Mouse (Mus musculus) MN1 (cell line): ENCODE results near the gene Amdhd2.

ENCODE experiments used
- DNase-seq: peaks from one replicate; pipeline ENCODE4 v3.0.0-alpha.2; 2016; ENCODE audit warnings: low spot score

Amdhd2 gene

DNA sequence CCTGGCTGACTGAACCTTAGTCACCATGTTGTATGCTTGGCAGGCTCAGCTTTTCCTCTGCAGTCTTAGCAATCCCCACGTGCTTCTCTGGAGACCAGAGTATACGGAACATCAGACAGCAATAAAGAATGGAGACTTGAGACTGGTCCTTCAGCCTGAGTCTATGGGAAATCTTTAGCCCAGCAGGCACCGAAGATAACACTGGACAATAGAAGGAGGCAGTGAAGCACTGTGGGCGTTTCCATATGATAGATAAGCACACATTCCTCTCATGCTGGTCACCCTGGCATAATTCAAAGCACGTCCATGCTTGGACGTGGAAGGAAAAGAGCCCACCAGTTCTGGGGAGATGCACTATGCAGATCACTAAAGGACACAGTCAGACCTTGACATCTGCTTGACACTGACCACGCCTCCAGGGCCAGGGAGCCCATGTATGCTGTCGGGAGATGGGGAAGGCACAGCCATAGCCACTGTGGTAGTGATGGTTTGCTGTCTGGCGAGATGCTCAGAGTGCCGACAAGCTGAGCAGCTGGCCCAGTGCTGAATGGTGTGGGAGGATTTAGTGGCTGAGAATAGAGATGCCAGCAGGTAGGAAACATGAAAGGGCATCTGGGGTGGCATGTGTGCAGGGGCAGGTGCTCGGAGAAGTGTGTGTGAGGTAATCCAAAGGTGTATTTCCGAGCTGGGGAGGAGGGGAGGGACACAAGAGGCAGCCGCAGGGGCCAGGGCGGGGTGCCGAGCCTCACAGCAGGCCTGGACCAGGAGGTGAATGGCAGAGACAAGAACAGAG lies 33.7 kb upstream of the Amdhd2 start:
- no peak for DNase-seq

DNA sequence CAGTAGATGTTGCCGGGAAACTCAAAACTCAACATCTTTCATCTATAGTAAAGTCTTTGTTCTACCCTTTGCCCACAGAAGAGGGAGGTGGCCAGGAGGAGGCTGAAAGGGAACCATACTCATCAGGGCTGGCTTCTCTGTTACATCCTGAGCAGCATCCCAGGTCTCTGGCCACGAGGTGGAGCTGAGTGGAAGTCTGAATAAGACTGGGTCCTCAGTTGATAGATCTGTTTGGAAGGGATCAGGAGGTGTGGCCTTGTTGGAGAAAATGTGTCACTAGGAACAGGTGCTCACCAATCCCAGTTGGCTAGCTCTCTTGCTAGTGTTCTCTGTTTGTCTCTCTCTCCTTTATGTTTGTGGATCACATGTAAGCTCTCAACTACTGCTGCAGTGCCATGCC lies 31.8 kb upstream of the Amdhd2 start:
- no peak for DNase-seq

DNA sequence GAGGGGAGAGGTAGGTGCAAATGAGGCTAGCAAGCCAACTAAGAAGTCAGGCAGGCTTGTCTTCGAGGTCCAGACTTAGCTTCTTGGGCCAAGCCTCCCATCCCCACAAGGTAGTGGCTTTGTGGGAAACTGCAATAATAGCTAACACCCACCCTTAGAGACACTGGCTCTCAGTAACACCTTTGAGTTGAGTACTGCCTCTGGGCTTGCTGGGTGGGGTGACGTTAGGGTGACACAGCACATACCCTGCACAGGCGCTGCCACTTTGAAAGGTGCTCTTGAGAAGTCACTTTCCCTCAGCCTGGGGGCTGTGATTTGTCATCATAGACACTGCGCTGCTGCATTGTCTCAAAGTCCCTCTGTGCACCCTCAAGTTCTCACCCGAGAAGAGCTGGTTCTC lies 30.2 kb upstream of the Amdhd2 start:
- DNase-seq = no peak

DNA sequence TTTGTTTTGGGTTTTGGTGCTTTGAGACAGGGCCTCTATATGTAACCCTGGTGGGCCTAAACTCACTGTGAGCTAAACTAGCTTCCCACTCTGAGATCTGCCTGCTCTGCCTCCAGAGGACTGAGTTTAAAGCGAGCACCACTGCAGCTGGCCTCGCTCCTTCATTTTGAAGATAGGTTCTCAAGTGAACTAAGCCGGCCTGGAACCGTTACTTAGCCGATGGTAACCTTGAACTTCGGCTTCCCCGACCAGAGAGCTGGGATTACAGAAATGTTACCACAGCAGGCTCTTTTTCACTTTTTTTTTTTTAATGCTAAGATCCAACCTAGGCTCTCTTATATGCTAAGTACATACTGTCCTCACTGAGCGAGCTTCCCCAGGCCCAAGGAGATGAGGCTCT lies 29.7 kb upstream of the Amdhd2 start:
- no peak for DNase-seq

DNA sequence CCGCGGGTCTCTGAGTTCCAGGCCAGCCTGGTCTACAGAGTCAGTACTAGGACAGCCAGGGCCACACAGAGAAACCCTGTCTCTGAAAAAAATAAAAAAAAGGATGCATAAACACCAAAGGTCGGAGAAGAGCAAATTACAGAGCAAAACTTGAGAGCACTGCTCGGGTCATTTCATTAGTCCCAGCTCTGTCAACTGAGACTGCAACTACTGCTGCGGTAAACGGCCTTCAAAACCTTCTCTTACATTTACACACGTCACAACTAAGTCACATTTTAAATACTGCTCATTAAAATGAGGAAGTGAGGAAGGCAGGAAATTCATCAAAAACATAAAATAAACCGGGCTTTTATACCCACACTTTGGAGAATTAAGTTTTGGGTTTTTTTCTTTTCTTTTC lies 29.3 kb upstream of the Amdhd2 start:
- no peak for DNase-seq

DNA sequence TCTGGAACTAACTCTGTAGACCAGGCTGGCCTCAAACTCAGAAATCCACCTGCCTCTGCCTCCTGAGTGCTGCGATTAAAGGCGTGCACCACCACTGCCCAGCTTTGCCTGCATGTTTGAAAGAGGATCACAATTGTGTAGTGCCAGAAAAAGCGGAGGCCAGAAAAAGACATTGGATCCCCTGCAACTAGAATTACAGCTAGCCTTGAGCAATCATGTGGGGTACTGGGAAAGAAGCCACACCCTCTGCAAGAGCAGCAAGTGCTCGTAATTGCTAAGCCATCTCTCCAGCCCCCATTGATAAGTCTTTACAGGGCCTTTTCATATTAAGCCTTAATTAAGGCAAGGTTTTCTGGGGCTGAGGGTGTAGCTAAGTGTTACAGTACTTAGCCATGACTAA lies 27.9 kb upstream of the Amdhd2 start:
- DNase-seq = no peak

DNA sequence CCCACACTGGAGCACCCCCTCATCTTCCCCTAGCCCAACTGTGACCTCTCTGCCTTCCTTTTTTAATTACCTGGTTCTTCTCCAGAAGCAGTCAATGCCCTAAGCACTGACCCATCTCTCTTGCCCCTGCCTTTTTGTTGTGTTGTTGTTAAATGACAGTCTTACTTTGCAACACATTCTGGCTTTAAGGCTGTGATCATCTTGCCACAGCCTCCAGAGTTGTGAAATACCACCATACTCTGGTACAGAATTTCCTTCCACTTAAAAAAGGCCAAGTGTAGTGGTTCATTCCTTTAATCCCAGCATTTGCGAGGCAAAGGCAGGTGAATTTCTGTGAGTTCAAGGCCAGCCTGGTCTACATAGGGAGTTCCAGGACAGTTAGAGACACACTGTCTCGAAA lies 27.4 kb upstream of the Amdhd2 start:
- no peak for DNase-seq

DNA sequence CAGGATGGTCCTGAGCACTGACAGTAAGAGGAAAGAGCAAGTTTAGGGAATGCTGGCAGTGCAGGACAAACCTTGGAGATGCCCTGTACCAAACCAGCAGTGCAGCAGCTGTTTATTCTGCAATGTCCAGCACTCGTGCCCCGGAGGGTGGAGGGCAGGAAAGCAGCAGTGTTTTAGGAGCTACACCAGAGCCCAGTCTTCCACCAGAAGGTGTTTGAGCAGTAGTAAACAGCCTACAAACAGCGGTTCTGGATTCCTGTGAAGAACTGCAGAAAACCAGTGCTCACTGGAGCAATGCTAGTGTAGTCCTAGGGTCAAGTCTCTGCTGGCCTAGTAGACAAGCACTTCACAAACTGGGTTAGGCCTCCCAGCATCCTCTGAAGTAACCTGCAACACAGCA lies 10.7 kb upstream of the Amdhd2 start:
- DNase-seq = no peak

DNA sequence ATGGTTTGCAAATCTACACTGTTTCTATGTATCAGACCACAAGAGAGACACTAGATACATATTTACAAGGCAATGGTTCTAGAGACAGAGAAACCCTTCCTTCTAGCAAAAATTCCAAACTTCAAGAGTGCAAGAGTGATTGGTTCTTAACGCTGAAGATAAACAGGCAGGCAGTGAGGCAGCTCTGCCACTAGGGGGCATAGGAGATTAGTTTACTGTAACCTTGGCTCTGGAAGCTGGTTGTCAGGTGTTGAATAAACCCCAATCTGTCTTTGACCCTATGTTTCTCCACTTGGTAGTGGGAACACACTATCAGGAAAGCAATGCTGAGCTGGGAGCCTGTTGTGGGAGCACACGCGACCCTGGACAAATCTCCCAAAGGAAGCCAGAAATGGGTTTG lies 9.9 kb upstream of the Amdhd2 start:
- peak; percentile 83 for DNase-seq

DNA sequence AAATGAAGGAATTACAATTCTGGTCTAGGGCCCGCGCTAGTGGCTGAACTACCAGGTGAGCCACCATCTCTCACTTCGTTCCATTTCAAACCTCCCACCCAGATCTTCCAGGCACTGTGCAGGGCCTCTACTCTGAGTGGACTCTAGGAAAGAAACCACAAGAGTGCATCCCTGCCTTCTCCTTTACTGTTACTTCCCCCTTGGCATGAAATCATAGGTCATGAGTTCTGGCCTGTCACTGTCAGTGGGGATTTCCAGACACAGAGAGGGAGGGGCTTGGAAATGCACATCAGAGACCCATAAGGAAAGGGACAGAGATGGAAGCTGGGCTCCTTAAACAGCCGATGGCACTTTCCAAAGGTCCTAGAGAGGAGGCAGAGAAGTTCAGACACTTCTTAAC lies 8.2 kb upstream of the Amdhd2 start:
- DNase-seq = no peak

DNA sequence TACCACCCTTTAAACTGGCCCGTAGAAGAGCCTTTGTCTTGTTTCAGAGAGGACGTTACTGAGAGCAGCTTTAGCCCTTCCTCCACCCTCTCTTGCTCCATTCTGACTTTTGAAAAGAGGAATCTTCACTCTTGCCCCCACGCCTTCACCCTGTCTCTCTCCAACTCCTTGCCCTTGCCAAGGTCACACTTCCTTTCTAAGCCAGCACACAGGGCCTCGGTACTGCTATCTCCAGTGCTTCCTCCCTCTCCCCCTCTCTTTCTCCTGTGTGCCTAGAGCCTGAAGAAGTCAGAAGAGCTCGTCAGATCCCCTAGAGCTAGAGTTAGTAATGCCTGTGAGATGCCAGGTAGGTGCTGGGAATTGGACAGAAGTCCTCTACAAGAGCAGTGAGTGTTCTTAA lies 7.2 kb upstream of the Amdhd2 start:
- no peak for DNase-seq

DNA sequence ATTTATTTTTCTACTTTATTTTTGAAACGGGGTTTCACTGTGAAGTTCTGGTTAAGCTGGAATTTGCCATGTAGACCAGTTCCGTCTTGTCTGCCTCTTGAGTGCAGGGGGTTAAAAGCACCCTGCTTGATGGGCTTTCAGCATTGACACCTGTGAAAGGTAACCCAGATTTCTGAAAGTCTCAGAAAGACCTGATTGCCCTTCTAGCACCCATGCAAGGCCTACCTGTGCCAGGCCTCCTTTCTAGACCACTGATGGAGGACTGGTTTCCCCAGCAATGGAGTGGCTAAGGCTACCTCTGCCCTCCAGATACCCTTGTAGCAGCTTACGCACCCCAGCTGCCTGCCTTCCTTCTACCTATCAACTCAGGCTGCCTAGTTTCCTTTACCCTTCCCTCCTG lies 6.6 kb upstream of the Amdhd2 start:
- DNase-seq = no peak

DNA sequence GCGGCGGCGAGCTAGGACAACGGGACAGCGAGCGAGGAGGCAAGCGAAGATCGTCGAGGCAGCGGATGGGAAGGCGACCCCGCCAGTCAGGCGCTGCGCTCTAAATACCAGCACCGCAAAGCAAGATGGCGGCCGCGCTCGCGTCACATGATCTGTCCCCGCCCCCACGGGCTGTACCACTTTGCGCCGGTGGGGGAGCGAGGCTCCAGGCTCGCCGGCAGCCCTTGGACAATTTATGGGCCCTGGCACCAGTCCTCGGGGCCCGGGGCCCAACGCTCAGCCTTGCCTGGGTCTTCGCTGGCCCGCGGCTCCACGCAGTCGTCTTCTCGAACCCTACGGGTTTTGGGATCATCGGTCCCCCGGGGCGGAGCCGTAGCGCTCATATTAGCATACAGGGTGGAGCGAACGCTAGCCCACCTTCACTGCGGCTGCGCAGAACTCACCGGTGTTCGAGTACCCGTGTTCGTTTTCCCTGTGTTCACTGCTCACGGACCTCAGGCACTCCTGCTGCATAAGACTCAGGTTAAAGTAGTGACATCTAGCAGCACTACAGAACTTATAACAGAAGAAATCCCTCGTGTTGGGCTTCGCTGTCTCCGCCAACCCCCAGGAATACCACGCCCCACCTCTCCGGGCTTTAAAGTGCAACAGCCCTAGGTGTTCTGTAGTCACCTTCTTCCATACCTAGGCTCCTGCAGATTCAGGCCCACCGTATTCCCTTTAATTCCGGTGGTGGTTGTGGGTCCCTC lies 5.9 kb upstream of the Amdhd2 start, which contains the start of gene Atp6v0c:
Gene Atp6v0c (minus strand): TSS at position 386 of the 749 bp plus-strand sequence.
- DNase-seq = peak; percentile 96

DNA sequence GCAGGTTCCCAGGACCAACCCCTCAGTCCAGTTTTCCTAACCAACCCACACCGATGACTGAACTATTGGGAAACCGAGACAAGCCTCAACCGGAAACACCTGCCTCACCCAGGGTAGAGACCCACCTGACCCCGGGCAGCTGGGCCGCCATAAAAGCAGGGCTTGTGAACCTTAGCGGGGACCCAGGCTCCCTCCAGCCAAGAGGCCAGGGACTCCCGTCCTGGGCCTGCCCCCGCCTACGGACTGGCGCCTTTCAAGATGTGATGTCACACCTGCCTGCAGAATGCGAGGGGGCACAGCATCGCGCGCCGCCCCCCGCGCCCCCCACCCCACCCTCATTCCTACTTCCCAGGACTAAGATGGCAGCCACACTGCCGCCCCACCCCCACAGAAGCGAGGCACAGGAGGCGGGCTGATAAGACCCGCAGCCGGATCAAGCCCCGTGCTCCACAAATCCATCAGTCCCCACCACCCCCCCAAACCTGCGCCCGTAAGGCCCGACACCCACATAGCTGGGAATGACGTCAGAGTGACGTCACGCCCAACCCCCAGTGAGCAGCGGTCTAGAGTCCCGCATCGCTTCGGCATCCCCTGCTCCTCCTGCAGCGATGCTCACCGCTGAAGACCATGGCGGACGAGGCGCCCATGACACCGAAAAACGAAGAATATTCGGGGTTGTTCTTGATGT lies 5.2 kb upstream of the Amdhd2 start:
- DNase-seq = peak; percentile 71

DNA sequence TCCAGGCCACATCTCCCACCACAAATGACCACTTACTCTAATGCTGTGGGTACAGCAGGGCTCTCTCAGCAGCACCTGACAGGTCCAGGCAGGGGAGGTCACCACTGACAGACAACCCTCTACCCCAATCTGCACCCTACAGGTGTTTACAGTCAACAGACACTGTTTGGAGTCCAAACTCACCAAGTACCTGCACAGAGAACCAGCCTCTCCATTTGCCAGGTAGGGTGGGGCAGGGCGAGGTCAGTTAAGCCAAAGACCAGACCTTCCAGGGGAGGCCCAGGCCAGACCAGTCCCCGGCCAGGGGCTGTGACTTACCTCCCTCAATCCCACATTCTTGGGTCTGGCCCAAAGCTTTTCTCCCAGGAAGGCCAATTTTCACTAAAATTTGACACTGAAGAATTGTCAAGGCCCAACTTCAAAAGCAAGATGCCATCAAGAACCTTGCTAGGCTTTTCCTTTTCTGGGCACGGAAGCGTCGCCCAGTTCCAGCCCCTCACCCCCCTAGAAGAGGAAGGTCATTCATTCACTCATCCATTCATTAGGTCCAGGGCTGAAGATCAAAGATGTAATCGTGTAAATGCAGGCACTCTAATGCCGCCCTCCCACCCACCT lies 4.4 kb upstream of the Amdhd2 start:
- peak; percentile 23 for DNase-seq

DNA sequence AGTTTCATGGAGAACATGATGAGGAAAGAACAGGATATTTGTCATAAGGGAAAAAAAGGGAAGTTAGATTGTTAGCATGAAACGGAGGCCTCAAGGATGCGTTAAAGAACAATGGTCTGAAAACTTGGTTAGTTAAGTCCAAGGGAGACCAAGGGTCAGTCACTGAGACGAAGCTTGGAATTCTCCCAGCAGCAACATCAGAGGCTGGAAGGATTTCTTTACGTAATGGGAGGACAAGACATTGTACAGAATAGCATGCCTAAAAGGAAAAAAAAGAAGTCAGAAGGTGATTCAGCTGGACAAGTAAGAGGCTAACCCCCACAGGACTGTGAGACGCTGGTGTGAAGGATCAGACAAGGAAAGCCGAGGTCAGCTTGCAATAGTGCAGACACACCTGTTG lies 3.6 kb upstream of the Amdhd2 start:
- no peak for DNase-seq

DNA sequence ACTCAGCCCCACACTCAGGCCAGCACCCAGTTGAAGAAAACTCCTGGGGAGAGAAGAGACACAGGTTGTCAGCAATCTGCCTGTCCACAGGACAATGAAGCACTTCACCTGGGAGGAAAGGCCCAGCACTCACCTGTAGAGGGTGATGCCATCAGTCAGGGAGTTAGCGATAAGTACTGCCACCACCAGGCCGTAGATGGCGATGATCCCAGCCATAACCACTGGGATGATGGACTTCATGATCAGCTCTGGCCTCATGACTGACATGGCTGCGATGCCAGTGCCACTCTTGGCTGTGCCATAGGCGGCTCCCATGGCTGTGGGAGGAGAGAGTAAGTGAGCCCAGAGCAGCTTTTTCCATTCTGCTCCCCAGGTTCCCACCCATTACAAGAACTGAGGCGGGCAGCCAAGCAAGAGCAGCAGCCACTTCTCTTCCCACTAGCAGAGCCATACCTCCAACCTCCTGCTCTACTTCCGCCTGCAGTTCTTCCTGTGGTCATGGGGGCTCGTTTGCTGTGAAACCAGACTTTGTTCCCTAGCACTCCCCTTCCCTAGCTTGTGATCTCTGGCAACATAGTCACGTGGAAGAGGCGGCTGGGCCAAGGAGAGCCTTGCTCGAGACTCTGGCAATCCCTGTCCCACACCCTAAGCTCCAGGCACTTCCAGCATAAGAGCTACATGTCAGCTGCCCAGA lies 1.1 kb upstream of the Amdhd2 start:
- DNase-seq = peak; percentile 38

DNA sequence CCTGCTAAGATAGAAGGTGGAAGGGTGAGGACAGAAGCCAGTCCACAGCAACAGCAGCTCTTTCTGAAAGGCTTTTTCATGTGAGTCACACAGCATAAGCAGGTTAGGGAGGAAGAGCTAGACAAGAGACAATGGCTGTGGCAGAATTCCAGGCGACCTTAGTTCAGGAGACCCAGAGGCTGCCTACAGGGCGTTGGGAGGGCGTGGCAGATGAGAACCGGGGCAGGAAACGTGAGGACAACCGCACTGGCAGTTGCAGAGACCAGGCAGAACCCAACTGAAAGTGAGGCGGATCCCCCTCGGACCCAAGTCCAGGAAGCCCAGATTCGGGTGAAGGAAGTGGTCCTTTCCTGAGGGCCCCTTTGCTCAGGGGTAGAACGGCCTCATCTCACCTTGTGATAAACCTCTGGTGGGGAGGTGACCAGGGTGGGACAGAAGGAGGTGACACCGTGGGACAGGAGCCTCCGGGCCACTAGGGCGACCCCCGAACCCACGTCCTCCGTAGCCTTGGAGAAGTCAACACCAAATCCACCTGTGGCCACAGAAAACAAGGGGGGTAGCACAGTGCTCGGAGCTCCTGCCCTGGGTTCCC lies 886 bp downstream of the Amdhd2 start:
- DNase-seq = peak; percentile 79

DNA sequence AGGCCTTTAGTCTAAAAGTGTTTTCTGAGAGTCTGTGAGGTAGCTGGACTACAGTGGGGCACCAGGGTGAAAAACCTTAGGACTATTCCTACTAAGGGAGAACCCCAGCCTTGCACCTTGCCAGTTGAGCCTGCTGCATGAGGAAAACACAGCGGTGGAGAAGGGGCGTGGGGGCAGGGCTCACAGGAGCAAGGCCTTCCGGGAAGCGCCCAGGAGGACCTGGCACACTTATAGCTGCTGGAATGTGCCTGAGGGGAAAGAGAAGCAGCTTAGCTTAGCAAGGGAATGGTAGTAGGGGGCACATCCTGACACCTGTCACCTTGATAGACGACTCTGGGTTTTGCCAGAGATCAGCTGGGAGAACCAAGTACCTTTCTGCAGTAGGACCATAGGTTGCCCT lies 2.1 kb downstream of the Amdhd2 start:
- DNase-seq = no peak

DNA sequence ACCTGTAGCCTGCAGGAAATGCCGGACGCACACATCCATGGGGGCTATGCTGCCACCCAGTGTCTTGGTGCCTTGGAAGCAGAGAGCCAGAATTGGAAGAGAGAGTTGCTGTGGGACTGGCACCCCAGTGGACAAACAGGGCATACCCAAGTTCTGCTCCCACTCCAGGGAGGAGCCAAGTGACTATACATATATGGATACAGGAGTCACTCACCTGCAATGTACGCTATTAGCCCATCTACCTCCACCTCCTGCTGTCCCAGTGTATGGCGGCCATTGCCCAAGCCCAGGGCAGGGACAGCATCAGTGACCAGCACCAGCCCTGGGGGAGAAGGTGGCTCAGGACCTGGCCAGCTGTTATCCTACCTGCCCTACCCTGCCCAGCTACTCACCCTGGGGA lies 6.0 kb downstream of the Amdhd2 start:
- no peak for DNase-seq

DNA sequence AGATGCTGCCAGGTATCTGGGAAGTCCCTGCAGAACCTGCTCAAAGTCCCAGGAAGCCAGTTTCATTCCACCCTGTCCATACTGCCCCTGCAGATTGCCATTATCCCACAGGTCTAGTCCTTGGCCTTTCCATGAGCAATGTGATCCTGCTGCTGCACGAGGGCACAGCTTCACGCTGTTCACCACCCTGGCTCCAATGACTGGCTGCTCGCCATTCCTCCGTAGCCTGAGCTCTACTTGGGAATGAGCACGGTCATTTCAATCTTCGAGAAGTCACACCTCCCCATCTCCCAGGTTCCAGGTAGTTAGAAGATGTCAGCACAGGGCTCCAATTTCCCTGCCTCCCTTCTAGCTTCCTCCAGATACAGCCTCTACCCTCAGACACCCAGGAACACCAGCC lies 6.4 kb downstream of the Amdhd2 start:
- DNase-seq = no peak

DNA sequence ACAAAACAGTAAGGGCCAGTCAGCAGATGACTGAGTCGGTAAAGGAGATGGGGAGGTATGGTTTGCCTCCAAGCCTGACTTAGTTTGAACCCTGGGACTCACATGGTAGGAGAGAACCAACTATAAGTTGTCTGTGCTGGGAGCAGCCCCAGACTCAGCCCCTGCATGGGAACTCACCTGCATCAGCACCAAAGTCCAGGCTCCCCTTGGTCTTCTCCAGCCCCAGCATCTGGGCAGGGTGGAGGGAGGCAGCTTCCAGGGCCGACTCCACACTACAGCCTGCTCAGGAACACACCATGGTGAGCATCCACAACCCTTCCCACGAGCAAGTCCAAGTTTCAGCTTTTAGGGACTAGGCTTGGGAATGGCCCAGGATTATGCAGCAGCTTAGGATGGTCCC lies 7.2 kb downstream of the Amdhd2 start:
- no peak for DNase-seq
